Mouse (Mus musculus) activated CD4-positive, CD25-positive, alpha-beta regulatory T cell, adult 4 months (primary cell): ENCODE data around the gene Ccdc148. TPM values are rescaled to one million over a fixed set of nuclear protein-coding genes. Genes with fewer than 3 reads are reported as not detected.

Experiments used
- ATAC-seq: one replicate; pipeline ENCODE4 v1.8.0; 2017
- polyA plus RNA-seq, 2 experiments: library from polyadenylated mRNA; unstranded; fragments of 100-300 nt; shearing (Covaris generic); gene quantifications; one replicate each; pipeline ENCODE4 v1.2.1; 2017

Gene Ccdc148
- polyA plus RNA-seq, 2 experiments from 2014 or later: 0.86 to 1.1 TPM

GRCm38 (mm10) chr2:58778986-58779495 lies 381.4 kb downstream of the Ccdc148 start:
- ATAC-seq: no peak

- no peak for ATAC-seq
Observed at GRCm38 (mm10) chr2:58773833-58774232, 386.6 kb downstream of the Ccdc148 start.

Other genes starting within 250 kb of the Ccdc148 start
- gene Pkp4, start 167 bp upstream of the Ccdc148 start, polyA plus RNA-seq: 10 to 100 TPM in 1 of 2 experiments, 1 to 10 TPM in 1; 9.4 to 12.0 TPM